Mouse (Mus musculus) megakaryocyte progenitor cell, adult 5-6 weeks (primary cell): ENCODE data around the gene Kcnb1. TPM values are rescaled to one million over a fixed set of nuclear protein-coding genes. Genes with fewer than 3 reads are reported as not detected.

Source experiments
- ATAC-seq: replicated peaks from 2 replicates; pipeline ENCODE4 v1.8.0; 2016; ENCODE audit warnings: mild to moderate bottlenecking, moderate TSS enrichment, inconsistent platforms; ENCODE audit not compliant: poor library complexity
- total RNA-seq, 2 experiments: library from RNA; stranded (forward) in 1 of 2; stranded (reverse) in 1 of 2; fragments of 157-497, 149-512 nt in 1 of 2; fragments of 200-1000 nt in 1 of 2; gene quantifications; 2 replicates each; pipeline versions ENCODE4 v1.2.3 to v1.2.4; 2015 to 2017

Kcnb1 gene
- total RNA-seq, 2 experiments from 2014 or later = 0.47 to 0.75 TPM

- peak; percentile 84 for ATAC-seq
These were observed 108.3 kb downstream of the Kcnb1 start for GRCm38 (mm10) chr2:167081639-167082038.

GRCm38 (mm10) chr2:167081135-167081534 is 108.8 kb downstream of the Kcnb1 start:
- ATAC-seq = no peak

- no peak for ATAC-seq
These were observed 109.6 kb downstream of the Kcnb1 start for GRCm38 (mm10) chr2:167080387-167080786.

GRCm38 (mm10) chr2:167079535-167080257 is 110.3 kb downstream of the Kcnb1 start:
- ATAC-seq = no peak

- no peak for ATAC-seq
These were observed 110.9 kb downstream of the Kcnb1 start for GRCm38 (mm10) chr2:167078931-167079495.

GRCm38 (mm10) chr2:167078486-167078885 is 111.5 kb downstream of the Kcnb1 start:
- ATAC-seq = no peak

- ATAC-seq = no peak
These were observed 112.6 kb downstream of the Kcnb1 start for GRCm38 (mm10) chr2:167077199-167077962.

GRCm38 (mm10) chr2:167076759-167077158 is 113.2 kb downstream of the Kcnb1 start:
- ATAC-seq = no peak

- ATAC-seq = no peak
These were observed 113.6 kb downstream of the Kcnb1 start for GRCm38 (mm10) chr2:167076352-167076751.

- ATAC-seq = no peak
These were observed 115.4 kb downstream of the Kcnb1 start for GRCm38 (mm10) chr2:167074587-167074986.

GRCm38 (mm10) chr2:167071641-167072601 is 118.0 kb downstream of the Kcnb1 start:
- ATAC-seq = peak; percentile 87

GRCm38 (mm10) chr2:167071266-167071640 is 118.7 kb downstream of the Kcnb1 start:
- no peak for ATAC-seq

GRCm38 (mm10) chr2:167070341-167070740 is 119.6 kb downstream of the Kcnb1 start:
- no peak for ATAC-seq

- ATAC-seq = no peak; the same call in 1 of the 2 replicates
These were observed 122.4 kb downstream of the Kcnb1 start for GRCm38 (mm10) chr2:167067575-167067974.

- ATAC-seq = peak; percentile 18
These were observed 123.1 kb downstream of the Kcnb1 start for GRCm38 (mm10) chr2:167066528-167067516.

GRCm38 (mm10) chr2:167066031-167066430 is 123.9 kb downstream of the Kcnb1 start:
- ATAC-seq = no peak

- ATAC-seq = no peak
These were observed 125.2 kb downstream of the Kcnb1 start for GRCm38 (mm10) chr2:167064601-167065295.

GRCm38 (mm10) chr2:167063906-167064496 is 126.0 kb downstream of the Kcnb1 start:
- ATAC-seq = no peak
